Mouse (Mus musculus): ENCODE data around the gene Gps2. TPM values are rescaled to one million over a fixed set of nuclear protein-coding genes. Genes with fewer than 3 reads are reported as not detected.
"Not testable (repeated sequence)": the region's sequence is repeated elsewhere in the genome, so short reads cannot be mapped to it uniquely, and the experiment has no call there.

The Gps2 gene
- polyA plus RNA-seq, 1 experiment from 2014 or later: 85.2 TPM

DNA sequence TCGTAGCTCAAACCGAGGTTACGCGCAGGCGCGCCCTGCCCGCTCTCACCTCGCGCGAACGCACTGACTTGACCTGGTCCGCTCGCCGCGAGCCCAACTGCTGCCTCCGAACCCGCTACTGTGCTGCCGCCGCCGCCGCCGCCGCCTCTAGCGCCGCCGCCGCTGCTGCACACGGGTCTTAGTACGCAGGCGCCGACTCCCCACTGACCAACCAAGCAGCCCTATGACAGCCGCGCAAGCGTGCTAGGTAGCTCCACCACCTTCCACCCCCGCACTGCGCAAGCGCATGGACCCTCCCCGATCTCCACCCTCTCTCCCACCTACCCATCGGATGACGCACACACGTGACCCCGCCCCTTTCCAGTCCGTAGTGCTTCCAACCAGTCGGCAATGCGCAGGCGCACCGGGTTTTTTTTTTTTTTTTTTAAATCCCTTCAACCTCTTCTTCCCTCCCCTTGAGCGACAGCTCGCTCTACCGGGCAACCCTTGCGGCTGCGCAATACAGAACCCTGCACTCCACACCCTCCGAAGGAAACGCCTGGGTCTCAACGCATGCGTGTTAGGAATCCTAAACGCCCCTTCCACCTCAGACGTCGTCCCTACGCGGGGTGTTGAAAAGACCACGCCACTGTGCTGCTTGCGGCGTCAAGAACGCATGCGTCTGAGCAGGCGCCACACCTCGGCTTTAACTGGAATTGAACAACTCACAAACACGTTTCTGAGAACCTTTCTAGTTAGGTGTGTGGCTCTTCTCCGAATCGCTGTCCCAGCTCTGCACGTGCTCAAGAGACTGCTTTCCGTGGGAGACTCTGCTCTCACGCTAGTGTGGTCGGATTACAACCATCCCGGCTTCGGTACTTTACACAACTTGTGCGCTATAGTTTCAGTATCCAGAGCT is 7.7 kb downstream of the Gps2 start, which contains the start of gene Eif5a:
TSS of gene Eif5a (minus strand) at position 845 of the 898 bp plus-strand sequence.
- under 1% methylated on average over 78 of the region's 78 CpGs for WGBS
- Histone ChIP-seq H3K4me3 (ENCODE audit: low read length) (peak within 1 kb of the TSS; percentile 95), H3K9me3 (ENCODE audit: low read length) (no peaks in the 10 kb centered on the region), H3K36me3 (ENCODE audit: insufficient read depth, low read length) (peaks cover 21% of the 10 kb centered on the region), H3K4me1 (ENCODE audit: insufficient read depth, low read length) (peaks cover 23% of the 10 kb centered on the region), H3K9ac (replicated peaks; ENCODE audit: low read length) (peak within 1 kb of the TSS; percentile 98), H3K27me3 (ENCODE audit: insufficient read depth, low read length) (no peaks in the 10 kb centered on the region), H3K4me2 (replicated peaks; ENCODE audit: low read depth, low read length) (peak within 1 kb of the TSS; percentile 91), H3K27ac (ENCODE audit: low read length) (peak within 1 kb of the TSS; percentile 97)
- ATAC-seq (ENCODE audit: low FRiP score, low TSS enrichment): peak; percentile 97

GRCm38 (mm10) chr11:69922012-69922756 is 8.5 kb downstream of the Gps2 start:
- Histone ChIP-seq H3K4me3 (ENCODE audit: low read length) (peak overlapping the region; percentile 95), H3K36me3 (ENCODE audit: insufficient read depth, low read length) (peaks cover 17% of the 10 kb centered on the region), H3K27me3 (ENCODE audit: insufficient read depth, low read length) (no peaks in the 10 kb centered on the region), H3K27ac (ENCODE audit: low read length) (peak overlapping the region; percentile 97), H3K9me3 (ENCODE audit: low read length) (no peaks in the 10 kb centered on the region), H3K4me2 (replicated peaks; ENCODE audit: low read depth, low read length) (peak overlapping the region; percentile 57), H3K9ac (replicated peaks; ENCODE audit: low read length) (peak overlapping the region; percentile 76), H3K4me1 (ENCODE audit: insufficient read depth, low read length) (peaks cover 23% of the 10 kb centered on the region)
- no peak for ATAC-seq (ENCODE audit: low FRiP score, low TSS enrichment)
- WGBS: 2% methylated on average over 12 of the region's 12 CpGs

DNA sequence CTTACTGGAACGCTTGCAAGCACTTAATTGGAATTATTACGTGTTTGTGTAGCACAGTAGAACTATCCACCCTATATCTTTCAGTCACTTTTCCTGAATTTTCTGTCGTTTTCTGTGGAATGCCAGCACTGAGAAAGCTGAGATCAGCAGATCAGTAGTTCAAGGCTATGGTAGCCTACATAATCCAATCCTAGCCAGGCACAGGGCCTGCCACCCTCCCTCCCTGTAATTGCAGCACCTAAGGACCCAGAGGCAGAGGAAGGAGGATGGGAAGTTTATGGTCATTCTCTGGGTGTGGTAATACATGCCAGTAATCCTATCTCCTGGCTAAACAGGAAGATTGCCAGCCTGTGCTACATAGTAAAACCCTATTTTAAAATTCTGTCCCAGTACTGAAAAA is 9.1 kb downstream of the Gps2 start:
- no peak for ATAC-seq (ENCODE audit: low FRiP score, low TSS enrichment)
- H3K36me3 ChIP-seq (ENCODE audit: insufficient read depth, low read length): peaks cover 11% of the 10 kb centered on the region
- 0 out of 2 replicates have a peak overlapping the region, but pooled peaks have one; percentile 57 for H3K4me2 ChIP-seq (replicated peaks; ENCODE audit: low read depth, low read length)
- peak overlapping the region; percentile 76; the same call in 1 of the 2 replicates for H3K9ac ChIP-seq (replicated peaks; ENCODE audit: low read length)
- H3K27me3 ChIP-seq (ENCODE audit: insufficient read depth, low read length): no peaks in the 10 kb centered on the region
- H3K9me3 ChIP-seq (ENCODE audit: low read length): no peaks in the 10 kb centered on the region
- H3K4me3 ChIP-seq (ENCODE audit: low read length): no peak overlapping the region
- H3K4me1 ChIP-seq (ENCODE audit: insufficient read depth, low read length): peaks cover 23% of the 10 kb centered on the region
- 60% methylated on average over 3 of the region's 3 CpGs for WGBS
- peak overlapping the region; percentile 97 for H3K27ac ChIP-seq (ENCODE audit: low read length)

DNA sequence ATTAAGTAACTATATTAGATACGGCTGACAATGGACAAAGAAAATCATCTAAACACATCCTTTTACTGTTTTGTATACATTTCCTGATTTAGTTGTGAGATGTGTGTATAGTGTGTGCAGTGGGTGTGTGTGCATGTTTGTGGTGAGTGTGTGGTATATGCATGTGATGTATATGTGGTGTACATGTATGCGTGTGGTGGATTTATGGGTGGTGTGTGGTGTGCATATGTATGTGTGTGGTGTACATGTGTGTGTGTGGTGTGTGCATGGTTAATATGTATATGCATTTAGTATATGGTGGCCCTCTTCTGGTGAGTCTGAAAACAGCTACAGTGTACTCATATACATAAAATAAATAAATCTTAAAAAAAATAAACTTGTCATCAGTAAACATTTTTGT is 13.8 kb downstream of the Gps2 start:
- H3K9ac ChIP-seq (replicated peaks; ENCODE audit: low read length): no peak overlapping the region
- 99% methylated on average over 2 of the region's 2 CpGs for WGBS
- no peak for ATAC-seq (ENCODE audit: low FRiP score, low TSS enrichment)

GRCm38 (mm10) chr11:69929712-69930111 is 16.0 kb downstream of the Gps2 start:
- no peak overlapping the region for H3K4me3 ChIP-seq (ENCODE audit: low read length)
- H3K4me1 ChIP-seq (ENCODE audit: insufficient read depth, low read length): no peaks in the 10 kb centered on the region; the same call in 1 of the 2 replicates
- H3K9ac ChIP-seq (replicated peaks; ENCODE audit: low read length): no peak overlapping the region
- no peak for ATAC-seq (ENCODE audit: low FRiP score, low TSS enrichment)
- no peak overlapping the region for H3K4me2 ChIP-seq (replicated peaks; ENCODE audit: low read depth, low read length)
- no peaks in the 10 kb centered on the region for H3K36me3 ChIP-seq (ENCODE audit: insufficient read depth, low read length)
- no peaks in the 10 kb centered on the region for H3K27me3 ChIP-seq (ENCODE audit: insufficient read depth, low read length)
- H3K27ac ChIP-seq (ENCODE audit: low read length): no peak overlapping the region
- WGBS: 79% methylated on average over 4 of the region's 4 CpGs
- no peaks in the 10 kb centered on the region for H3K9me3 ChIP-seq (ENCODE audit: low read length)

More for the DNA sequence above, 13.8 kb downstream of the Gps2 start:
- Histone ChIP-seq H3K4me3 (ENCODE audit: low read length) (no peak overlapping the region), H3K36me3 (ENCODE audit: insufficient read depth, low read length) (no peaks in the 10 kb centered on the region), H3K9me3 (ENCODE audit: low read length) (no peaks in the 10 kb centered on the region), H3K27ac (ENCODE audit: low read length) (no peak overlapping the region), H3K27me3 (ENCODE audit: insufficient read depth, low read length) (no peaks in the 10 kb centered on the region), H3K4me2 (replicated peaks; ENCODE audit: low read depth, low read length) (no peak overlapping the region), H3K4me1 (ENCODE audit: insufficient read depth, low read length) (peaks cover 5% of the 10 kb centered on the region; the same call in 1 of the 2 replicates)

DNA sequence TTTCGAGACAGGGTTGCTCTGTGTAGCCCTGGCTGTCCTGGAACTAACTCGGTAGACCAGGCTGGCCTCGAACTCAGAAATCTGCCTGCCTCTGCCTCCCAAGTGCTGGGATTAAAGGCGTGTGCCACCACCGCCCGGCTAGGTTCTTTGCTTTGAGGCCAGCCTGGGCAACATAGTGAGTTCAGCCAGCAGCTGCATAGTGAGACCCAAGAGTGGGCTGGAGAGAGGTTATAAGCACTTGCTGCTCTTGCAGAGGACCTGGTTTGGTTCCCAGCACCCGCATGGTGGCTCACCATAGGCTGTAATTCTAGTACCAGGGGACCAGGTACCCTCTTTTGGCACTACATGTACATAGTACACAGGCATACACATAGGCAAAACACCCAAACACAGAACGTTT is 16.5 kb downstream of the Gps2 start:
- 89% methylated on average over 8 of the region's 8 CpGs for WGBS

GRCm38 (mm10) chr11:69930967-69931537 is 17.4 kb downstream of the Gps2 start:
- H3K9ac ChIP-seq (replicated peaks; ENCODE audit: low read length): no peak overlapping the region
- H3K9me3 ChIP-seq (ENCODE audit: low read length): no peaks in the 10 kb centered on the region
- no peak overlapping the region for H3K27ac ChIP-seq (ENCODE audit: low read length)
- 64% methylated on average over 3 of the region's 3 CpGs for WGBS
- H3K4me1 ChIP-seq (ENCODE audit: insufficient read depth, low read length): peaks cover 10% of the 10 kb centered on the region
- no peak overlapping the region for H3K4me2 ChIP-seq (replicated peaks; ENCODE audit: low read depth, low read length)
- H3K4me3 ChIP-seq (ENCODE audit: low read length): no peak overlapping the region
- no peak for ATAC-seq (ENCODE audit: low FRiP score, low TSS enrichment)
- peaks cover 4% of the 10 kb centered on the region; the same call in 1 of the 2 replicates for H3K27me3 ChIP-seq (ENCODE audit: insufficient read depth, low read length)
- H3K36me3 ChIP-seq (ENCODE audit: insufficient read depth, low read length): no peaks in the 10 kb centered on the region

More for the DNA sequence above, 16.5 kb downstream of the Gps2 start:
- not testable (repeated sequence) for H3K4me3 ChIP-seq (ENCODE audit: low read length); H3K27me3 ChIP-seq (ENCODE audit: insufficient read depth, low read length); H3K27ac ChIP-seq (ENCODE audit: low read length); H3K9me3 ChIP-seq (ENCODE audit: low read length); H3K4me1 ChIP-seq (ENCODE audit: insufficient read depth, low read length); ATAC-seq (ENCODE audit: low FRiP score, low TSS enrichment); H3K4me2 ChIP-seq (replicated peaks; ENCODE audit: low read depth, low read length); H3K9ac ChIP-seq (replicated peaks; ENCODE audit: low read length); H3K36me3 ChIP-seq (ENCODE audit: insufficient read depth, low read length)

GRCm38 (mm10) chr11:69931769-69932168 is 18.1 kb downstream of the Gps2 start:
- Histone ChIP-seq H3K27me3 (ENCODE audit: insufficient read depth, low read length) (peaks cover 6% of the 10 kb centered on the region; the same call in 1 of the 2 replicates), H3K9ac (replicated peaks; ENCODE audit: low read length) (no peak overlapping the region), H3K4me2 (replicated peaks; ENCODE audit: low read depth, low read length) (no peak overlapping the region), H3K4me1 (ENCODE audit: insufficient read depth, low read length) (peaks cover 17% of the 10 kb centered on the region), H3K4me3 (ENCODE audit: low read length) (no peak overlapping the region), H3K27ac (ENCODE audit: low read length) (no peak overlapping the region), H3K36me3 (ENCODE audit: insufficient read depth, low read length) (no peaks in the 10 kb centered on the region), H3K9me3 (ENCODE audit: low read length) (no peaks in the 10 kb centered on the region)
- no peak for ATAC-seq (ENCODE audit: low FRiP score, low TSS enrichment)
- 74% methylated on average over 8 of the region's 8 CpGs for WGBS

DNA sequence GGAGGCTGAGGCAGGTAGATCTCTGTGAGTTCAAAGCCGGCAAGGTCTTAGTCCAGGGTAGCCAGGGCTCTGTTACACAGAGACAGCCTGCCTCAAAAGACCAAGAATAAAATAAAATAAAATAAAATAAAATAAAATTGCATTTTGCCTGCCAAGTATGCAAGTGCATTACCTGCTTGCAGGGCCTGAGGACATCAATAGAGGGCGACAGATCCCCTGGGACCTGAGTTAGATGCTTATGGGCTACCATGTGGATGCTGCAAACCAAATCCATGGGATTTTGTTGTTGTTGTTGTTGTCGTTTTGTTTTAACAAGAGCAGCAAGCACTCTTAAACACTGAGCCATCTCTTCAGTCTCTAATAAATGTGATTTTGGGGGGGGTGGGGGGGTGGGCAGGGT is 18.6 kb downstream of the Gps2 start:
- Histone ChIP-seq H3K36me3 (ENCODE audit: insufficient read depth, low read length) (no peaks in the 10 kb centered on the region), H3K4me1 (ENCODE audit: insufficient read depth, low read length) (peaks cover 22% of the 10 kb centered on the region), H3K27ac (ENCODE audit: low read length) (no peak overlapping the region), H3K4me2 (replicated peaks; ENCODE audit: low read depth, low read length) (no peak overlapping the region), H3K9ac (replicated peaks; ENCODE audit: low read length) (no peak overlapping the region), H3K4me3 (ENCODE audit: low read length) (no peak overlapping the region), H3K9me3 (ENCODE audit: low read length) (no peaks in the 10 kb centered on the region), H3K27me3 (ENCODE audit: insufficient read depth, low read length) (peaks cover 10% of the 10 kb centered on the region; the same call in 1 of the 2 replicates)
- WGBS: 40% methylated on average over 3 of the region's 3 CpGs
- ATAC-seq (ENCODE audit: low FRiP score, low TSS enrichment): no peak
